Mouse (Mus musculus): ENCODE data around the gene Ubald1. TPM values are rescaled to one million over a fixed set of nuclear protein-coding genes. Genes with fewer than 3 reads are reported as not detected.

The Ubald1 gene
- total RNA-seq, 1 experiment: 26.7 TPM

DNA sequence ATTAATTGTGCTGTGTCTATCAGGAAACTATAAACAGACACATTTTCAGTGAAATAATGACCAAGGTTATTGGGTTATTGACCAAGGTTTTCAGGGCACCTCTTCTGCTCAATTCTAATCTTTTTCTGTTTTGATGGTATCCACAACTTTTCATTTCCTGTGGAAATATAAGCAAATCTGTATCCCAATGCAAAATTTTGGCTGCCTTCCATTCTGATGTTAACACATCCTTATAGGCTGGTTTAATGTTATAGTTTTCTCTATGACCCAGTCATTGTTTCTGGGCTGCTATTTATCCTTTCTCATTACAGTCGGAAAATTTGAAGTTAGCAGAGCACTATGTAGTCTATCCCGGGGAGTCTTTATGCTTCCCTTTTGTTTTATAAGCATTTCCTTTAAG is 19.6 kb upstream of the Ubald1 start:
- Histone ChIP-seq H3K27ac (ENCODE audit: insufficient read depth, low read depth, low read length, poor library complexity, severe bottlenecking) (no peak overlapping the region), H3K4me3 (ENCODE audit: insufficient read depth in 1 of 2, low read depth in 1 of 2, low read length in 2 of 2, poor library complexity in 1 of 2, severe bottlenecking in 1 of 2) (no peak overlapping the region), H3K9me3 (ENCODE audit: control insufficient read depth, insufficient read depth, low read depth, low read length) (no peaks in the 10 kb centered on the region), H3K9ac (ENCODE audit: insufficient read depth, low read depth, low read length, poor library complexity, severe bottlenecking) (no peak overlapping the region), H3K4me1 (ENCODE audit: control insufficient read depth in 2 of 2, insufficient read depth in 2 of 2, low read length in 2 of 2, poor library complexity in 1 of 2) (peaks cover 0 to 13% of the 10 kb centered on the region in 2 experiments), H3K36me3 (ENCODE audit: control insufficient read depth, insufficient read depth, low read length, poor library complexity, severe bottlenecking) (no peaks in the 10 kb centered on the region)
- TF ChIP-seq CHD2 (IDR thresholded peaks at IDR 0.05; ENCODE audit: low read depth, low read length): no peak
- TF ChIP-seq HCFC1 (IDR thresholded peaks at IDR 0.05; ENCODE audit: borderline replicate concordance, insufficient read depth, low read length): no peak
- no peak for TF ChIP-seq ZC3H11A (IDR thresholded peaks at IDR 0.05; ENCODE audit: borderline replicate concordance, low read depth, low read length)
- no peak for TF ChIP-seq MAFK (IDR thresholded peaks at IDR 0.05; ENCODE audit: insufficient read depth, low read depth, low read length)
- TF ChIP-seq ZNF384 (IDR thresholded peaks at IDR 0.05; ENCODE audit: low read depth, low read length): no peak
- in situ Hi-C loops (cut with MboI; ENCODE audit: low sequenced_read_pairs in 2 of 2, unreplicated experiment in 2 of 2): no loop called here
- DNase-seq (ENCODE audit: low read depth, low spot score): no peak

DNA sequence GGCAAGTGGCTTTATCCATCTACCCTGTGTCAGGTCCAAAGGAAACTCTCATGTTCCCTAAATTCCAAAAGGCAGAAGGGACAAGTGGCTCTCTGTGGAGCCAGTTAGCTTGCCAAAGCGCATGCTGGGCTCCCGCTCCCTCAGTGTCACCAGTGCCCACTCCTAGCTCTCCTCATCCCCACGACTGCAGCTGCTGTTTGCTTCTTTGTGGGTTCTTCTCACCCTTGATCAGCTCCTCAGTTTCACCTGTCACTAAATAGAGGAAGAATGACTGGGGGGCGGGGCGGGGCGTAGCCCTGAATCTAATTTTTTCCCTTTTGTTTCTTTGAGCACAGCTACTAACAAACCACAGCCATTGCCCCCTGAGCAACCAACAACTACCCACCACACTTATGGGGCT is 18.8 kb upstream of the Ubald1 start:
- DNase-seq (ENCODE audit: low read depth, low spot score): no peak
- H3K9ac ChIP-seq (ENCODE audit: insufficient read depth, low read depth, low read length, poor library complexity, severe bottlenecking): no peak overlapping the region
- no peaks in the 10 kb centered on the region for H3K9me3 ChIP-seq (ENCODE audit: control insufficient read depth, insufficient read depth, low read depth, low read length)
- peaks cover 0 to 19% of the 10 kb centered on the region in 2 experiments for H3K4me1 ChIP-seq (ENCODE audit: control insufficient read depth in 2 of 2, insufficient read depth in 2 of 2, low read length in 2 of 2, poor library complexity in 1 of 2)
- H3K27ac ChIP-seq (ENCODE audit: insufficient read depth, low read depth, low read length, poor library complexity, severe bottlenecking): no peak overlapping the region
- in situ Hi-C loops (cut with MboI; ENCODE audit: low sequenced_read_pairs in 2 of 2, unreplicated experiment in 2 of 2): no loop called here
- no peak for TF ChIP-seq MAFK (IDR thresholded peaks at IDR 0.05; ENCODE audit: insufficient read depth, low read depth, low read length)
- TF ChIP-seq ZC3H11A (IDR thresholded peaks at IDR 0.05; ENCODE audit: borderline replicate concordance, low read depth, low read length): no peak
- no peak for TF ChIP-seq ZNF384 (IDR thresholded peaks at IDR 0.05; ENCODE audit: low read depth, low read length)
- no peak for TF ChIP-seq HCFC1 (IDR thresholded peaks at IDR 0.05; ENCODE audit: borderline replicate concordance, insufficient read depth, low read length)
- TF ChIP-seq CHD2 (IDR thresholded peaks at IDR 0.05; ENCODE audit: low read depth, low read length): no peak
- no peaks in the 10 kb centered on the region for H3K36me3 ChIP-seq (ENCODE audit: control insufficient read depth, insufficient read depth, low read length, poor library complexity, severe bottlenecking)
- H3K4me3 ChIP-seq (ENCODE audit: insufficient read depth in 1 of 2, low read depth in 1 of 2, low read length in 2 of 2, poor library complexity in 1 of 2, severe bottlenecking in 1 of 2): no peak overlapping the region

- H3K4me1 ChIP-seq (ENCODE audit: control insufficient read depth in 2 of 2, insufficient read depth in 2 of 2, low read length in 2 of 2, poor library complexity in 1 of 2): peaks cover 0 to 20% of the 10 kb centered on the region in 2 experiments
- in situ Hi-C loops (cut with MboI; ENCODE audit: low sequenced_read_pairs in 2 of 2, unreplicated experiment in 2 of 2): no loop called here
- no peak overlapping the region for H3K27ac ChIP-seq (ENCODE audit: insufficient read depth, low read depth, low read length, poor library complexity, severe bottlenecking)
- no peaks in the 10 kb centered on the region for H3K9me3 ChIP-seq (ENCODE audit: control insufficient read depth, insufficient read depth, low read depth, low read length)
- DNase-seq (ENCODE audit: low read depth, low spot score): no peak
- H3K9ac ChIP-seq (ENCODE audit: insufficient read depth, low read depth, low read length, poor library complexity, severe bottlenecking): no peak overlapping the region
- no peak for TF ChIP-seq ZNF384 (IDR thresholded peaks at IDR 0.05; ENCODE audit: low read depth, low read length)
- no peak for TF ChIP-seq ZC3H11A (IDR thresholded peaks at IDR 0.05; ENCODE audit: borderline replicate concordance, low read depth, low read length)
- TF ChIP-seq HCFC1 (IDR thresholded peaks at IDR 0.05; ENCODE audit: borderline replicate concordance, insufficient read depth, low read length): no peak
- TF ChIP-seq CHD2 (IDR thresholded peaks at IDR 0.05; ENCODE audit: low read depth, low read length): no peak
- no peak for TF ChIP-seq MAFK (IDR thresholded peaks at IDR 0.05; ENCODE audit: insufficient read depth, low read depth, low read length)
- no peaks in the 10 kb centered on the region for H3K36me3 ChIP-seq (ENCODE audit: control insufficient read depth, insufficient read depth, low read length, poor library complexity, severe bottlenecking)
- H3K4me3 ChIP-seq (ENCODE audit: insufficient read depth in 1 of 2, low read depth in 1 of 2, low read length in 2 of 2, poor library complexity in 1 of 2, severe bottlenecking in 1 of 2): no peak overlapping the region
These were observed 17.1 kb upstream of the Ubald1 start for GRCm38 (mm10) chr16:4897146-4897730.

DNA sequence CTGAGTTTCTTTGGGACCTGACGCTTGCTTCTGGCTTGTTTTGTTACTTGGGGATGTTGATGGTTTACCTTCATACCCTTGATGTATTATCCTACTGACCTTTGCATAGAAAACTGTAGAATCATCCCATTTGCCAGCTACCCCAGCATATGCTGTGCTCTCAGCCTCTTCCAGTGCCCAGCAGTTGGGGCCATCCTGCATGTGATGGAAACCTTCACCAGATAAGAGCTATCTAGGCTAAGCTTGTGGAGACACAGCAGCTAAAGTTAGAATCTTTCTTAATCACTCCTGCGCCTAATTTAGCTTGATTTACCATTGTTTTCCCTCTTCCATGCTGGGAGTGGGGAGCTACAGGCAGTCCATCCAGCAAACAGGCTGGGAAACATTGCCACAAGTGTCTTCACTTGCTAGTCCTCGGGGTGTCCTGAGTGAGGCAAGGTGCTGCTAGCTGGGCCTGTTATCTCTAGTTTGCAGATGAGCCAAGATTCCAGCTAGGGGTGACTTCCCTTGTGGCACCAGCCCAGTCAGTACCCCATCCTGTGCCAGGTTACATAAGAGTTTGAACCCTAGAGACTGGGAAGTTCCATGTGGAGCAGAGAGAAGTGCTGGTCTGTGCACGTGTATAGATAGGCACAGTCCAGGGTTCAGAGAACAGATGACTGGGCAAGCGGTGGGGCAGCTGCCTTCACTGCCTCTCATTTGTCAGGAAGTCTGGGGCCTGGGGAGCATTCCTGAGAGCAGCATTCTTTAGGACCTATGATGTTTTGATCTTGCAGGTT is 16.3 kb upstream of the Ubald1 start:
- Histone ChIP-seq H3K36me3 (ENCODE audit: control insufficient read depth, insufficient read depth, low read length, poor library complexity, severe bottlenecking) (no peaks in the 10 kb centered on the region), H3K9me3 (ENCODE audit: control insufficient read depth, insufficient read depth, low read depth, low read length) (no peaks in the 10 kb centered on the region), H3K4me1 (ENCODE audit: control insufficient read depth in 2 of 2, insufficient read depth in 2 of 2, low read length in 2 of 2, poor library complexity in 1 of 2) (peaks cover 0 to 20% of the 10 kb centered on the region in 2 experiments), H3K9ac (ENCODE audit: insufficient read depth, low read depth, low read length, poor library complexity, severe bottlenecking) (no peak overlapping the region), H3K27ac (ENCODE audit: insufficient read depth, low read depth, low read length, poor library complexity, severe bottlenecking) (no peak overlapping the region), H3K4me3 (ENCODE audit: insufficient read depth in 1 of 2, low read depth in 1 of 2, low read length in 2 of 2, poor library complexity in 1 of 2, severe bottlenecking in 1 of 2) (no peak overlapping the region)
- TF ChIP-seq HCFC1 (IDR thresholded peaks at IDR 0.05; ENCODE audit: borderline replicate concordance, insufficient read depth, low read length): no peak
- no peak for TF ChIP-seq MAFK (IDR thresholded peaks at IDR 0.05; ENCODE audit: insufficient read depth, low read depth, low read length)
- no peak for TF ChIP-seq ZC3H11A (IDR thresholded peaks at IDR 0.05; ENCODE audit: borderline replicate concordance, low read depth, low read length)
- TF ChIP-seq ZNF384 (IDR thresholded peaks at IDR 0.05; ENCODE audit: low read depth, low read length): no peak
- no peak for TF ChIP-seq CHD2 (IDR thresholded peaks at IDR 0.05; ENCODE audit: low read depth, low read length)
- DNase-seq (ENCODE audit: low read depth, low spot score): no peak
- in situ Hi-C loops (cut with MboI; ENCODE audit: low sequenced_read_pairs in 2 of 2, unreplicated experiment in 2 of 2): no loop called here
